Mouse (Mus musculus) neural tube, embryonic 10.5 days (tissue): ENCODE measurements at regions not wholly inside any gene's neighbourhood (a gene's known extent, or its start where the extent isn't known, plus 50 kb on each side); places are given as distances from the start of the nearest gene placed in this dataset.

Source experiments
- DNase-seq: peaks from one replicate; pipeline ENCODE4 v3.0.0-alpha.2; 2017; ENCODE audit warnings: low spot score; ENCODE audit errors: extremely low spot score

GRCm38 (mm10) chr17:83129658-83130057 is 85.4 kb upstream of the Pkdcc start:
- DNase-seq: no peak

- no peak for DNase-seq
These were observed 81.9 kb upstream of the Pkdcc start for GRCm38 (mm10) chr17:83133201-83133600.

- no peak for DNase-seq
These were observed 79.5 kb upstream of the Pkdcc start for GRCm38 (mm10) chr17:83135441-83136120.

- no peak for DNase-seq
These were observed 78.8 kb upstream of the Pkdcc start for GRCm38 (mm10) chr17:83136267-83136666.

GRCm38 (mm10) chr17:83137720-83138119 is 77.4 kb upstream of the Pkdcc start:
- DNase-seq: no peak

- no peak for DNase-seq
These were observed 76.3 kb upstream of the Pkdcc start for GRCm38 (mm10) chr17:83138493-83139417.

GRCm38 (mm10) chr17:83148371-83148929 is 66.6 kb upstream of the Pkdcc start:
- no peak for DNase-seq

GRCm38 (mm10) chr17:83149336-83149735 is 65.8 kb upstream of the Pkdcc start:
- no peak for DNase-seq

GRCm38 (mm10) chr17:83155106-83155505 is 60.0 kb upstream of the Pkdcc start:
- no peak for DNase-seq

GRCm38 (mm10) chr17:83156682-83157081 is 58.4 kb upstream of the Pkdcc start:
- peak; percentile 62 for DNase-seq

GRCm38 (mm10) chr17:83158053-83158452 is 57.0 kb upstream of the Pkdcc start:
- DNase-seq: no peak

GRCm38 (mm10) chr17:83158652-83159051 is 56.4 kb upstream of the Pkdcc start:
- DNase-seq: no peak

- DNase-seq: no peak
These were observed 55.5 kb upstream of the Pkdcc start for GRCm38 (mm10) chr17:83159634-83160033.

GRCm38 (mm10) chr17:83160296-83160695 is 54.8 kb upstream of the Pkdcc start:
- DNase-seq: no peak

GRCm38 (mm10) chr17:83161731-83162130 is 53.4 kb upstream of the Pkdcc start:
- DNase-seq: no peak

- no peak for DNase-seq
These were observed 51.0 kb upstream of the Pkdcc start for GRCm38 (mm10) chr17:83163952-83164560.

- DNase-seq: no peak
These were observed 50.4 kb upstream of the Pkdcc start for GRCm38 (mm10) chr17:83164728-83165127.

GRCm38 (mm10) chr17:83165140-83165539 is 50.0 kb upstream of the Pkdcc start:
- no peak for DNase-seq
